Mouse (Mus musculus) heart, adult 2 months (tissue): ENCODE results near the gene Prpf6. TPM values are rescaled to one million over a fixed set of nuclear protein-coding genes. Genes with fewer than 3 reads are reported as not detected.

Experiments used
- DNase-seq, 2 experiments: peaks; one replicate each; pipeline ENCODE4 v3.0.0; 2021
- H3K27ac ChIP-seq: fragments of 200-600 bp; 2 replicates; pipeline ENCODE4 v1.8.1; 2022
- H3K27me3 ChIP-seq: fragments of 200-500 bp; 2 replicates; pipeline ENCODE4 v1.6.1; 2012; ENCODE audit warnings: mild to moderate bottlenecking, low read length, inconsistent platforms, mixed read lengths; ENCODE audit not compliant: control insufficient read depth, insufficient read depth
- H3K36me3 ChIP-seq: fragments of 200-500 bp; 2 replicates; pipeline ENCODE4 v1.6.1; 2012; ENCODE audit warnings: low read length, inconsistent platforms; ENCODE audit not compliant: control insufficient read depth, insufficient read depth
- H3K4me1 ChIP-seq: fragments of 200-500 bp; 2 replicates; pipeline ENCODE4 v1.6.1; 2011; ENCODE audit warnings: low read length; ENCODE audit not compliant: control insufficient read depth, insufficient read depth
- H3K4me3 ChIP-seq: fragments of 200-600 bp; 2 replicates; pipeline ENCODE4 v1.8.1; 2022
- H3K79me2 ChIP-seq: fragments of 200-500 bp; replicated peaks from 2 replicates; pipeline ENCODE4 v1.6.1; 2012; ENCODE audit warnings: mild to moderate bottlenecking, inconsistent platforms, low read length, moderate library complexity, mixed read lengths; ENCODE audit not compliant: control insufficient read depth, insufficient read depth
- H3K9ac ChIP-seq: fragments of 200-500 bp; 2 replicates; pipeline ENCODE4 v1.6.1; 2012; ENCODE audit warnings: low read depth, mild to moderate bottlenecking, control low read depth, inconsistent platforms, low read length, mixed read lengths
- CTCF ChIP-seq: fragments of 200-600 bp; IDR thresholded peaks from 2 replicates; pipeline ENCODE4 v1.8.1; 2022; ENCODE audit warnings: antibody characterized with exemption, mild to moderate bottlenecking, moderate library complexity
- EP300 ChIP-seq: fragments of 200-500 bp; IDR thresholded peaks from 2 replicates; pipeline ENCODE4 v1.6.1; 2011; ENCODE audit warnings: low read depth, low read length, control low read depth; ENCODE audit not compliant: insufficient read depth
- POLR2A ChIP-seq: fragments of 200-500 bp; IDR thresholded peaks from 2 replicates; pipeline ENCODE4 v1.6.1; 2011; ENCODE audit warnings: mild to moderate bottlenecking, low read depth, low read length, control low read depth; ENCODE audit not compliant: insufficient read depth
- WGBS: fragments of 180-500 bp; shearing (Covaris S2); methylation state at CpG from one replicate; pipeline ENCODE4 v1.1.7; 2018; 5-methylcytosine and 5-hydroxymethylcytosine counted together
- intact Hi-C: fragments of 180-260 bp; cut with DNase I; formaldehyde crosslinking; loops from one replicate; pipeline ENCODE4 v1.15.1; 2025
- polyA plus RNA-seq: library from polyadenylated mRNA; depleted of rRNA; stranded (reverse); fragments of >200 nt; gene quantifications from 2 replicates; pipeline ENCODE4 v1.2.3, GENCODE M21; 2012
- total RNA-seq, 2 experiments: library from RNA; stranded (reverse); gene quantifications; 2 replicates each; pipeline ENCODE4 v1.2.3; 2021

Prpf6 gene
- total and polyA plus RNA-seq, 3 experiments = 13.8 to 38.6 (median 35.3) TPM

DNA sequence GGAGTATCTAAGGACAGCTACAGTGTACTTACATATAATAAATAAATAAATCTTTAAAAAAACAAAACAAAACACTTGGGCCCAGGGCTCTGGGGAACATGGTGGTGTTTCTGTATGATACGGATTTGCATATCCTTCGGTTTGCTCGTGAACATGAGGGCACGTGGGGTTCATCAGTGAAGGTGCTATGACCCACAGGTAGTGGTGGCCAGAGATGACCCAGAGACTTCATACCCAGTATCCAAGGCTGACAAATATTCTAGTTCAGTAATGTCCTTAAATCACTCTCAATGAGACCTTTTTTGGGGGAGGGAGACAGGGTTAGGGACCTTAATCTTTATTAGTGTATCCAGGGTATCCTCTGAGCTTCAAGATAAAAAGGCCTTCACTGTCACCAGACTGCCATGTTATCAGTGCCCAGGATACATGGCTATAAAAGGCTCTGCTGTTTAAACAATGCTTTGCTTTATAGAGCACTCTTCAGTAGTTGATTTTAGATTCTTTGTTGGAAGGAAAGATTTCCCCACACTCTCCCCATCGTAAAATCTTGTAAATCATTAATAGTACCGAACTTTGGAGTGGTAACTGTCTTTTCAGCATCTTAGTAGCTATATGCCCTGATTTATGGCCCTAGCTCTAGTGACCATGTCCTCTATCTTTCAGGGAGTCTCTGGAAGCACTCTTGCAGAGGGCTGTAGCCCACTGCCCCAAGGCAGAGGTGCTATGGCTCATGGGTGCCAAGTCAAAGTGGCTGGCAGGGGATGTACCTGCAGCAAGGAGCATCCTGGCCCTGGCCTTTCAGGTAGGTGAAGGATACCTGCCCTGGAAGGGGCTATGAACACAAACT is 55.2 kb downstream of the Prpf6 start:
- no peak for TF ChIP-seq EP300
- TF ChIP-seq POLR2A = no peak
- no peak for TF ChIP-seq CTCF
- 89% methylated on average over 6 of the region's 6 CpGs for WGBS
- intact Hi-C loops = no loop called here
- no peaks in the 10 kb centered on the region for H3K27me3 ChIP-seq
- H3K27ac ChIP-seq = no peak overlapping the region
- 0 out of 2 replicates have a peak, but pooled peaks cover 1% of the 10 kb centered on the region for H3K79me2 ChIP-seq
- no peaks in the 10 kb centered on the region for H3K36me3 ChIP-seq
- no peaks in the 10 kb centered on the region for H3K4me1 ChIP-seq
- H3K4me3 ChIP-seq = no peak overlapping the region
- DNase-seq = no peak
- no peak overlapping the region for H3K9ac ChIP-seq

DNA sequence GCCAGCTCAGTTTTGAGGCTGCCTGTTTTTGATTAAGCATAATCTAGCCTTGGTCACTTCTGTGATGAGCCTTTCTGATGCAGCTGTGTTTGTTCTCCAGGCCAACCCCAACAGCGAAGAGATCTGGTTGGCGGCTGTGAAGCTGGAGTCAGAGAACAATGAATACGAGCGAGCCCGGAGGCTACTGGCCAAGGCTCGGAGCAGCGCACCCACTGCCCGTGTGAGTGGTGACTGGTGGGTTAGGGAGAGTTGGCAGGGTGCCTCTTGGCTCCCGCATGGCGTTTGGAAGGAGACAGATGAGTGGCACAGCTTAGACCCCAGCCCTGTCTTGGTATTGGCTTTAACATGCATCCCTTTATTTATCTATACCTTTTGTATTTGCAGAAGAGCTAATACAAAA is 57.3 kb downstream of the Prpf6 start:
- no peaks in the 10 kb centered on the region for H3K36me3 ChIP-seq
- no peak for DNase-seq
- no peak for TF ChIP-seq POLR2A
- no peak for TF ChIP-seq EP300
- no peak for TF ChIP-seq CTCF
- no peak overlapping the region for H3K27ac ChIP-seq
- 88% methylated on average over 10 of the region's 10 CpGs for WGBS
- H3K4me3 ChIP-seq = no peak overlapping the region
- H3K27me3 ChIP-seq = no peaks in the 10 kb centered on the region
- 0 out of 2 replicates have a peak, but pooled peaks cover 1% of the 10 kb centered on the region for H3K79me2 ChIP-seq
- no peaks in the 10 kb centered on the region for H3K4me1 ChIP-seq
- intact Hi-C loops = no loop called here
- H3K9ac ChIP-seq = no peak overlapping the region

DNA sequence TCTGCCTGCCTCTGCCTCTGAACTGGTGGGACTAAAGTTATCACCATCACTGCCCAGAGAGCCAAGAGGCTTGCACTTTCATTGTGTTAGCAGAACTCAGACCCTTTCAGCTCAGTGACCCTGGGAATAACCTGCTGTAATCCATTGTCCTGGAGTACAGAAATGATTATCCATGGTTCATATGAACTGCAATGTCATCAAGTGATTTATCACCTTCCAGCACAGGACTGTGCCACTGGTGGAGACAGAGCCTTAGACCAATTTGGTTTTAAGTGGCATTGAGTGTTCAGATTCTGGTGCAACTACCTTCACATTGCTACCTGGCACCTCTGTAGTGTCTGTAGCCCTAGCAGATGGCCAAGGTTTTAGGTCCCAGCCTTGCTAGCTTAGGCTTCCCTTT is 61.4 kb downstream of the Prpf6 start:
- no peak overlapping the region for H3K27ac ChIP-seq
- TF ChIP-seq EP300 (no peak), POLR2A (no peak), CTCF (no peak)
- H3K27me3 ChIP-seq = no peaks in the 10 kb centered on the region
- no peaks in the 10 kb centered on the region for H3K4me1 ChIP-seq
- DNase-seq = no peak
- H3K79me2 ChIP-seq = no peaks in the 10 kb centered on the region
- no peak overlapping the region for H3K4me3 ChIP-seq
- peaks cover 2% of the 10 kb centered on the region; the same call in 1 of the 2 replicates for H3K36me3 ChIP-seq
- intact Hi-C loops = no loop called here
- H3K9ac ChIP-seq = no peak overlapping the region

DNA sequence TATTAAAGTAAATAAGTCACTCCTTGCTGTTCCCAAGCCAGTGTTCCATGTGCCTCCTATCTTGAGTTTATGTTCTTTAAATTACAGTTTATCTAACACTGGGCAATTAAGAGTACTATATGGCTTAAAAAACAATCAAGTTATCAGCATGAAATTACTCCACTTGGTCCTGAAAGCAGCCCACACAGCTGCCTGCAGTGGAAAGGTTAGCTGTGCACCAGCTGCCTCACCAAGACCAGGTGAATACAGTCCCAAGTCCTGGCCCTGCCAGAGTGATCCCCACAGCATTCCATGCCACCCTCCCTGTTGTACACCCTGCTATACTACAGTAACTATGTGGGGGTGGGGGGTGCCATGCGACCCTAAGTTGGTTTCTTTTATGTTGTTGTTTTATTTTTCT is 61.9 kb downstream of the Prpf6 start:
- H3K4me3 ChIP-seq = no peak overlapping the region
- TF ChIP-seq CTCF (no peak), EP300 (no peak), POLR2A (no peak)
- H3K27ac ChIP-seq = no peak overlapping the region
- DNase-seq = no peak
- H3K4me1 ChIP-seq = no peaks in the 10 kb centered on the region
- intact Hi-C loops = no loop called here
- peaks cover 2% of the 10 kb centered on the region; the same call in 1 of the 2 replicates for H3K36me3 ChIP-seq
- H3K79me2 ChIP-seq = no peaks in the 10 kb centered on the region
- 90% methylated on average over 1 of the region's 1 CpGs for WGBS
- H3K9ac ChIP-seq = no peak overlapping the region
- H3K27me3 ChIP-seq = no peaks in the 10 kb centered on the region

DNA sequence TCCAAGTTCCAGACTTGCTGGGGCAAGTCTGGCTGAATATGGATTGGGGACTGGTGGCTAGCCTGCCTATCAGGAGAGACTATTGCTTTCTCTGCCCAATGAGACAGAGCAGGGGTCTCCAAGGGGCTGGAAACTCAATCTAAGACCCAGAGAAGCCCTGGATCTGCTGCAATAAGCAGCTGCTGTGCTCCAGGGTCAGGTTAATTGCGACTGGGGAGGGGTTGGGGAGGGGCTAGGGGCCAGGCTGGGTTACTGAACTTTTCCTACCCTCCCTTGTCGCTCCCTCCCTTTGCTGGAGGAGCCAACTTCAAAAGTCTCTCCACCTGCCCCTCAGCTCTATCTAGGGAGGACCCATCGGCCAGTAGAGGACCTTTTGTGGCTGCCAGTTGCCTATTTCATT is 65.1 kb downstream of the Prpf6 start, which contains the start of gene Gm29797:
Gene Gm29797, plus strand, starts transcription at position 301 of the 400 bp plus-strand sequence.
- Histone ChIP-seq H3K79me2 (no peaks in the 10 kb centered on the region), H3K9ac (no peak within 1 kb of the TSS), H3K27ac (no peak within 1 kb of the TSS; the same call in none of the 2 replicates), H3K36me3 (peaks cover 7% of the 10 kb centered on the region), H3K4me1 (peaks cover 11% of the 10 kb centered on the region), H3K27me3 (no peaks in the 10 kb centered on the region), H3K4me3 (no peak within 1 kb of the TSS)
- intact Hi-C loops = loop anchor here (5.0 kb wide), 1 partner anchor 34 kb away; no protein-coding TSS in a partner anchor
- TF ChIP-seq POLR2A = no peak
- no peak for TF ChIP-seq CTCF
- WGBS = 79% methylated on average over 3 of the region's 3 CpGs
- no peak for DNase-seq

DNA sequence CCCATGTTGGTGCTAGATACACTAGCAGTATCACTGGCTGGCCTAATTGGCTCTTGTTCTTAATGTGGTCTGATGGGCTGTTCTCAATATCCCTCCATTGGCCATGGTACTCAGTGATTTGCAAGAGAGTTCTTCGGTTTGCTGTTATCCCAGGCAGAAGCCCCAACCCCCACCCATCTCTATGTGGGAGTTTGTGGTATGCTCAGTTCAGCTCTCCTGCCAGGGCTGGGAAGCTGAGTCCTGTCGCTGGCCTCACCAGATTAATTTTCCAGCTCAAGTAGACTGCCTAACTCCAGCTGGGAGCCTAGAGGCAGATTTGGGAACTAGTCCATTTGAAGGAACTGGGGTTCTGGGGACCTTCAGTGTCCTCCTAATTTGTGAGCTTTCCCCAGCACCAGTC is 65.8 kb downstream of the Prpf6 start:
- Histone ChIP-seq H3K36me3 (peaks cover 7% of the 10 kb centered on the region), H3K4me1 (peaks cover 14% of the 10 kb centered on the region), H3K27ac (no peak overlapping the region; the same call in none of the 2 replicates), H3K79me2 (no peaks in the 10 kb centered on the region), H3K27me3 (no peaks in the 10 kb centered on the region), H3K9ac (no peak overlapping the region), H3K4me3 (no peak overlapping the region)
- no peak for TF ChIP-seq POLR2A
- no peak for TF ChIP-seq EP300
- no peak for TF ChIP-seq CTCF
- 25% methylated on average over 2 of the region's 2 CpGs for WGBS
- no peak for DNase-seq
- intact Hi-C loops = loop anchor here (5.0 kb wide), 1 partner anchor 35 kb away; no protein-coding TSS in a partner anchor
